Mouse (Mus musculus) heart, embryonic 13.5 days (tissue): ENCODE data around the gene Gata3. TPM values are rescaled to one million over a fixed set of nuclear protein-coding genes. Genes with fewer than 3 reads are reported as not detected.

ENCODE experiments used
- polyA plus RNA-seq: library from polyadenylated mRNA; unstranded; fragments of >200 nt; fragmentation: Nextera tagmentation; extraction: Ambion mirVana; gene quantifications from 2 replicates; pipeline ENCODE4 v1.2.1, GENCODE M21; 2015

The Gata3 gene
- polyA plus RNA-seq, 1 experiment from 2014 or later = 3.2 TPM

Other genes starting within 250 kb of the Gata3 start
- gene 4930412O13Rik, start 8.8 kb downstream of the Gata3 start, polyA plus RNA-seq = 0.19 and 0.43 TPM in 2 replicates
- not detected in 2 replicates for gene 9230102O04Rik, start 494 bp downstream of the Gata3 start, polyA plus RNA-seq
- gene Taf3, start 158.6 kb upstream of the Gata3 start, polyA plus RNA-seq = 8.0 and 8.8 TPM in 2 replicates
- gene Atp5c1, start 190.5 kb upstream of the Gata3 start, polyA plus RNA-seq = 1,110 and 1,235 TPM in 2 replicates
- gene Kin, start 190.6 kb upstream of the Gata3 start, polyA plus RNA-seq = 17.7 and 18.2 TPM in 2 replicates
- gene Itih2, start 241.4 kb upstream of the Gata3 start, polyA plus RNA-seq = 1.2 and 8.3 TPM in 2 replicates